Mouse (Mus musculus) thymus, adult 18-20 months (tissue): ENCODE data around the gene Slc32a1.

Source experiments
- DNase-seq, 2 experiments: peaks; one replicate each; pipeline ENCODE4 v3.0.0; 2022; ENCODE audit warnings: mixed read lengths in 2 of 2

Gene Slc32a1

DNA sequence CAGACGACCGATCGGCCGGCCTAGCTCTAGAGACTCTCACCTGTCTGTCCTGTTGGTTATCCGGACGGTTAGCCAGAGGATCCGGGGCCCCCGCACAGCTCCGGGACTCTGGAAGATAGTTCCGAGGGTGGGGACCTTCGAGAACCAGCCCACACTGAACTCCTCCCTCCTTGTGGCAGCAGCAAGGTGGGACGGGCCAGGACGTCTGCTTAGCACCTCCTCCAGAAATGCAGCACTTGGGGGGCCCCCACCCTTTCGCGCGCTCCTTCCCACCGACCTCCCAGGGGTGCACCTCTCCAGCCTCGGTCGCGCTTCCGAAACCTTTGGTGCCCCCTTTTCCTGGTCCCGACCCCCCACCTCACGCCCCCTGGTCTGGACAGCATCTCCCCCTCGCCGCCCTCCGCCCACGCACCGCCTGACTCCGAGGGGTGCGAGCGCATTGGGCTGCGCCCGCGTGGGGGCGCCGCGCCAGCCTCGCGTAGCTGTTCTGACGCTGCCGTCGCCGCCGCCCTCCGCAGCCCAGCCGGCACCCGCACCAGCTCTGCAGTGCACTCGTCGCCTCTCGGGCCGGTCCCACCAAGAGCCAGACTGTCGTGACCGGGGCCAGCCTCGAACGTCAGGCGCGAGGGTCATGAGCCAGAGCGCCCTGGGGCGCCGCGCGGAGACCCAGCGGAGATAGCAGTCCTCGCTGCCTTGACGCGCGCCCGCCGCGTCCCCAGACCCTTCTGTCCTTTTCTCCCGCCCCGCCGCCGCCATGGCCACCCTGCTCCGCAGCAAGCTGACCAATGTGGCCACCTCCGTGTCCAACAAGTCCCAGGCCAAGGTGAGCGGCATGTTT, at the start of gene Slc32a1:
Slc32a1 (plus strand) TSS at position 280 of the 838 bp plus-strand sequence.
- DNase-seq: no peak

GRCm38 (mm10) chr2:158560801-158561200, 49.8 kb upstream of the Slc32a1 start:
- no peak for DNase-seq

DNA sequence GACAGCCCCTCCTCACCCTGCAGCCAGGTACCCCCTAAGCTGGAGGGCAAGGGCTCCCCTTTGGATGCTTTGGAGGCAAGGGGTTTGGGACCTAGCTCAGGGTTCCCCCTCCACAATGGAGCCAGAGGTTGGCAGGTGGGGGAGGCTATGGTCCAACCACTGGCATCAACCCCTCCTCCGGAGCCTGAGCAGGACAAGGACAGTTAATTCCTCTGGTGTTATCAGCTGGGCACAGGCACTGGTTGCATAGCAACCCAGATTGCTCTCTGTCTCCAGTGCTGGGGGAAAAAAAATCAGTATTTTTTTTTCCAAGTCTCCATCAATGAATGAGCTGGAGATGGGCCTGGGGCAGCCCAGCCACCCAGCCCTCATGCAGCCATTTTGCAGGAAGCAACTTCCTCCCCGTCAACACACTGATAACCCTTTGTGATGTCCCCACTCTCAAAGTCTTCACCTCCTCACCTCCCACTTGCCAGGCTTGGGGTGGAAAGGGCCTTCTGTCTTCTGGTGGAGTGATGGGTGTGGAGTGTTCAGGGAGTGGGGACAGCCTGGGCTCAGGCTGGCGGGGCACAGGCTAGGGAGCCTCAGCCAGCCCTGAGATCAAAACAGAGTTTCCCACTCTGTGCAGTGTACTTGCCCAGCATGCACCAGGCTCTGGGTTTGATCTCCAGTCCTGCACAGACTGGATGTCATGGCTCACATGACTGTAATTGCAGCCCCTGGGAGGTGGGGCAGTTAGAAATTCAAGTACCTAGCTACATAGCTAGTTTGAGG, 49.0 kb upstream of the Slc32a1 start:
- DNase-seq: no peak

- DNase-seq: no peak
These were observed 40.0 kb upstream of the Slc32a1 start for GRCm38 (mm10) chr2:158570421-158571081.

DNA sequence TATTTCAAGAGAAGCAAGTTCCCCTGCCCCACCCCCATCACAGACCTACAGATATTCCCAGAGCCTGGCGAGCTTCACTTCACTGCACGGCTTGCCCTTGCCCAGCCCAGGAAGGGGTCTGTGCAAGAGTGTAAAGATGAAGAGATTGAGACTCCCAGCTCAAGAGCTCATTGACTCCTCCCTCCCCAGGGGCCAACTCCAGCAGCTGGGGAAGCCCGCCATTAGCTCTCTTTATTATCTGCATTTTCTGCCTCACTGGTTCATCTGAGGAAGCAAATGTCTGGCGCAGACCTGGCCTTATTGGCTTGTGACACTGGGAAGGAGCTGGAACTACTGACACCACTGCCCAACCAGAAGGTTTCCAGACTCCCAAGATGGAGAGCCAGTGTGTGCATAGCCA, 30.6 kb upstream of the Slc32a1 start:
- DNase-seq: no peak

DNA sequence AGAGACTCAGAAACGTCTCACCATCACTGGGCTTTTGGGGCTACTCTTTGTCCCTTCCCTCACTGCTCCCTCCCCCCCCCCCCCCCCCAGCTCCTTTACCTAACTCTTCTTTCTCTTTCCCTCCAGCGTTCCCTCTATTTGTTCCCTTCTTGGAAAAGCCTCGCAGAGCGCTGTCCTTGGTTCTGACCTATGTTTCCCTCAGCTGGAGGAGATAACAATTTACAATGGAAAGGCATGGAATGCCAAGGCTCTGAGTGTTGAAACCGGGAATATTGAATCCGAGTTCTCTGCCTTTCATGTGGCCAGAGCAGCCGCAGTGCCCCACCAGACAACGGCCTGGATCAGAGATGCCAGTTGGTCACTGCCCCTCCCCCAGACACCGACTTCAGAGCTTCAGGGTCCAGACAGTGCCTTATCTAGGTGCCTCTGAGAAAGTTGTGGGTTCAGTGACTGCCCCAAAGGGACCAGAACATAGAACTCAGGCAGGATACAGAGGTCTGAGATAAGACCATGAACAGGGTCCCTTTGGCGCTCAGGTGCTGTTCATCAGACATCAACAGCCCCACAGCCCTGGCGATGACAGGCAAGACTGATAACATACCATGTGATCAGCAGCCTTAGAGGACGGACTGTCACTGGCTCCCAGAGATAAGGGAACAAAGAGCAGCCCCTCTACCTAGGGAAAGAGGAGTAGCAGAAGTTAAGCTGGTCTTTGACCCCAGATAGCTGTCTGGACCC, 25.8 kb upstream of the Slc32a1 start:
- DNase-seq: no peak

DNA sequence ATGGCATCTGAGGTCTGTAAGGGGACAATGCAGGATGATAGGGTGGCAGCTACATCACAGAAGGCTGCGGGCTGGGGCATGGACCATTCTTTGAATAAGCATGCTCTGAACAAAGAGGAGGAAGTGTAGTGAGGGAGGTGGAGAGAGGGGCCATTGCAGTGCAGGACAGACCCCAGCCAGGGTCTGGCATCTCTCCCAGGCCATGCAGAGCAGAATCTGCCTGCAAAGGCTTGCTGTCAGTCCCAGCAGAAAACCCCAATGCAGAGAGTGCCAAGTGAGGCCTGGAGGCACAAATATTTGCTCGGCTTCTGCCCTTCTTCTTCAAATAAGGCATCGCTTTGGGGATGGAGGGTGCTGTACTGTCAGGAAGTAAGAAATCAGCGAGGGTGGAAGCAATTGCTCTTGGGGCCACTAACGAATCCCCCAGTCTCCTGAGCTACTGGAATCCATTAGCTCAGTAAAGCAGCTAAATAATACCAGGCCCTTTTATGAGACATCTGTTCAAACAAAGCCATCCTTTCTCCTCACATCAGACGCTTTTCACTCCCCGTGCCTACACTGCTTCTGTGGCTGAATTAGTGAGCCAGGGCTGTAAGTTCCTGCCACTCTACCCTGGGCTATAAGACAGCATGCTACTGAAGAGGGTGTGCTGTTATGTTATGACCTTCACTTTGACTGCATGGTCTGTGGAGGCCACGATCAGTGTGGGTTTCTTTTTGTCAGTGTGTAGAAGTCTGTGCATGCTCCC, 21.9 kb upstream of the Slc32a1 start:
- DNase-seq: no peak

- no peak for DNase-seq
These were observed 20.1 kb upstream of the Slc32a1 start for GRCm38 (mm10) chr2:158590495-158590894.

- DNase-seq: no peak
These were observed 19.3 kb upstream of the Slc32a1 start for GRCm38 (mm10) chr2:158591286-158591685.

- no peak for DNase-seq
These were observed 17.2 kb upstream of the Slc32a1 start for GRCm38 (mm10) chr2:158593371-158593770.

DNA sequence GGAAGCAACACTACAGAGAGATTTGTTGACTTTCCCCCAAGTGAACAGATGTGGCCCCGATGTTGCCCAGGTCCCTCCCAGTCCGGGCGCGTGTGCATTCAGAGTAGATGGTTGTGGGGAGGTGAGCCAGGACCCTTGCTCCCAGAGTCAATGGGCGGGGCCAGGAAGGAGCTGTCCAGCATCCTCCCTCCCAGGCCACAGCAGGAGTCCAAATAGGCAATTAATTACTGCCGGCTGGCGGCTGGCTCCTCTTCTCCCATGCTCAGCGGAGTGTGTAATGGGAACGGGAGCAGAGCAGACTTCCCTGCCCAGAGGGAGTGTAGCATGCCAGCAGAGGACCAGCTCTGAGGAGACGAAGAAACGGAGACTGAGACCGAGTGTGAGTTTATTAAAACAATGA, 15.5 kb upstream of the Slc32a1 start:
- no peak for DNase-seq

- DNase-seq: no peak
These were observed 15.0 kb upstream of the Slc32a1 start for GRCm38 (mm10) chr2:158595577-158595976.

DNA sequence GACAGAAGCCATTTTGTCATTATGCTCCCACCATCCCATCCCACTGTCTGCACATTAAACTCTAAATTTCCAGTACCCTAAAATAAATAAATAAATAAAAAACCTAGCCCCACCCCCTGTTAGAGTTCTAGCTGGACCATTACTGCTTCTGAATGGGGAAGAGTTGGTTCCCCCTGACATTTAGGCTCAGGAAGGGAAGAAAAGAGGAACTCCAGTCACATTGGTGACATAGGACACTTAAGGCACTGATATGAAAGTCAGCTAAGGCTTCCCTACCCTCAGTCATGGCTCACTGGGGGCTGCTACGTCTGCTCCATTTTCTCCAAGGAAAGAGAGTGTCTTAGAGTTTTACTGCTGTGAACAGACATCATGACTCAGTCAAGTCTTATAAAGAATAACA, 13.8 kb upstream of the Slc32a1 start:
- no peak for DNase-seq

GRCm38 (mm10) chr2:158600517-158600916, 10.1 kb upstream of the Slc32a1 start:
- no peak for DNase-seq

GRCm38 (mm10) chr2:158601326-158601725, 9.2 kb upstream of the Slc32a1 start:
- no peak for DNase-seq

GRCm38 (mm10) chr2:158602663-158603062, 7.9 kb upstream of the Slc32a1 start:
- DNase-seq: no peak

DNA sequence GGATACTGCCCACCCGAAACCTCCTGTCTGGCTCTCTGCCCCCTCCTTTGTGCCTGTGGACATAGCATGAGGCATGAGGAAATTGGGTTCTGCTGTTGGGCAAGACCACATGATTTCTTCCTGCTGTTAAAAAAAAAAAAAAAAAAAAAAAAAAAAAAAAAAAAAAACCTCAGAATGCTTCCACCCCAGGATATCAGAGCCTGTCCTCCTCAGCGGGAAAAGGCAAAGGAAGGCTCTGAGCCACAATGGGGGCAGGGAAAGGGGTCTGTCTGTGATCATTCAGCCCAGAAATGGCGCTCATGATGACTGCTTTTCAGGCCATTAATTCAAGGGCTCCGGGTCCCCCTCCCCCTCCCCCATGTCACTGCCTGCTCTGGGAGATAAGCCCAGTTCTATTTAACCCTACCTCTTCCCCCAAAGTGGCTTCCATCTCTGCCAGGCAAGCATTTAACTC, 4.0 kb upstream of the Slc32a1 start:
- no peak for DNase-seq

- no peak for DNase-seq
These were observed 886 bp upstream of the Slc32a1 start for GRCm38 (mm10) chr2:158609681-158610080.

GRCm38 (mm10) chr2:158611326-158611719, 756 bp downstream of the Slc32a1 start:
- DNase-seq: no peak

DNA sequence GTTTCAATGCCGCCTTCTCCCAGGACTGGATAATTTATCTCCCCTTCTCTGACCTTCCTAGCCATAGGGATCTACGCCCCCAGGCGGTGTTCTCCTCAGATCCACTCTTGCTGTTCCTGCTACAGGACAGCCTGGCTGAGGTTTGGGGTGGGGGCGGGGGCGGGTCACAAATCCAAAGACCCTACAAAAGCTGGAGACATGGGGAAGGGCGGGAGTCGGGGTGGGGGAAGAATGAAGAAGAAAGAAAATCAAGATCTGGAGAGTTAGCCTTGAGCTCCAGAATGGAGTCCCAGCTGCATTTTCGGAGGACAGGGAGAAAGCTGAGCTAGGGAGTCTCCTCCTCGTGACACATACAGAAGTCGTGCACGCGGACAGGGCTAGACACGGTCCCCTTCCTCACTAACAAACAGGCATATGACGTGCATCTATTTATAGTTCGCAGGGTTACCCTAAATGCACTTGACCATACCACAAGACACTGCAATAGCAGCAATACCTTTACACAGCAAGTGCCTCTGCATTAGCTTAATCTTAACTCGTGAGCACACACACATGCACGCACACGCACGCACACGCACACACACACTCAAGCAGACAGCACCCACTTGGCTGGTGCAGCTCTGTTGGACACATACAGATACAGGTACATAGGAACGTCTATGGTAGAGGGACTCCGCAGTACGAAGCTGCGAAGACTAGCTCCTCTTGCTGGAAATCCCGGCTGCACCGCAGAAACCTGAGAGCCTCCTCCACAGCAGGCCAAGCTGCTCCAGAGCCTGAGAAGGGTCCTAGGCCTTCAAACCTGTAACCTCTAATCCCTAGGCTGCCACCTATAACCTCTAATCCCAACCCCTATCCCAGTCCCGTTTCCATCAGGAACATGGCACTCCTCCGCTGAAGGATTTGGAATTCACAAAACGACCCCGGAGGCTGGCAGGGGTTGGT, 1.4 kb downstream of the Slc32a1 start:
- DNase-seq: no peak
